Mouse (Mus musculus): ENCODE measurements around the gene Pbx1. TPM values are rescaled to one million over a fixed set of nuclear protein-coding genes. Genes with fewer than 3 reads are reported as not detected.

The Pbx1 gene
- polyA plus RNA-seq, 1 experiment from 2014 or later: 43.7 TPM

GRCm38 (mm10) chr1:168291643-168292040 lies 140.4 kb downstream of the Pbx1 start:
- H3K4me3 ChIP-seq (ENCODE audit: low read depth, low read length): no peak overlapping the region
- WGBS: 93% methylated on average over 6 of the region's 6 CpGs
- ATAC-seq (ENCODE audit: insufficient number of reproducible peaks, low FRiP score, low TSS enrichment, low read depth) (no peak), DNase-seq (ENCODE audit: low spot score) (no peak)
- H3K27ac ChIP-seq (replicated peaks; ENCODE audit: low read depth, low read length): no peak overlapping the region
- no peak overlapping the region for H3K4me2 ChIP-seq (ENCODE audit: low read depth, severe bottlenecking)
- no peaks in the 10 kb centered on the region for H3K36me3 ChIP-seq (ENCODE audit: control insufficient read depth, insufficient read depth, low read length)
- peaks cover 18% of the 10 kb centered on the region for H3K4me1 ChIP-seq (ENCODE audit: control insufficient read depth, insufficient read depth, low read length)
- no peaks in the 10 kb centered on the region for H3K27me3 ChIP-seq (ENCODE audit: control insufficient read depth, insufficient read depth, low read length)
- no peak overlapping the region for H3K9ac ChIP-seq (ENCODE audit: low read length)
- H3K9me3 ChIP-seq (ENCODE audit: control insufficient read depth, low read length): no peaks in the 10 kb centered on the region

GRCm38 (mm10) chr1:168291001-168291642 lies 140.9 kb downstream of the Pbx1 start:
- no peaks in the 10 kb centered on the region for H3K27me3 ChIP-seq (ENCODE audit: control insufficient read depth, insufficient read depth, low read length)

GRCm38 (mm10) chr1:168290236-168290985 lies 141.7 kb downstream of the Pbx1 start:
- WGBS: 83% methylated on average over 8 of the region's 8 CpGs
- no peak for DNase-seq (ENCODE audit: low spot score)
- H3K9ac ChIP-seq (ENCODE audit: low read length): no peak overlapping the region
- no peak overlapping the region for H3K4me3 ChIP-seq (ENCODE audit: low read depth, low read length)
- no peak overlapping the region for H3K27ac ChIP-seq (replicated peaks; ENCODE audit: low read depth, low read length)
- no peak overlapping the region for H3K4me2 ChIP-seq (ENCODE audit: low read depth, severe bottlenecking)
- H3K36me3 ChIP-seq (ENCODE audit: control insufficient read depth, insufficient read depth, low read length): no peaks in the 10 kb centered on the region
- no peaks in the 10 kb centered on the region for H3K27me3 ChIP-seq (ENCODE audit: control insufficient read depth, insufficient read depth, low read length)
- no peaks in the 10 kb centered on the region for H3K9me3 ChIP-seq (ENCODE audit: control insufficient read depth, low read length)
- ATAC-seq (ENCODE audit: insufficient number of reproducible peaks, low FRiP score, low TSS enrichment, low read depth): no peak
- H3K4me1 ChIP-seq (ENCODE audit: control insufficient read depth, insufficient read depth, low read length): peaks cover 19% of the 10 kb centered on the region

More at GRCm38 (mm10) chr1:168291001-168291642, 140.9 kb downstream of the Pbx1 start:
- H3K9me3 ChIP-seq (ENCODE audit: control insufficient read depth, low read length): no peaks in the 10 kb centered on the region
- WGBS: 84% methylated on average over 11 of the region's 11 CpGs
- H3K27ac ChIP-seq (replicated peaks; ENCODE audit: low read depth, low read length): no peak overlapping the region
- no peak for DNase-seq (ENCODE audit: low spot score)
- peaks cover 18% of the 10 kb centered on the region for H3K4me1 ChIP-seq (ENCODE audit: control insufficient read depth, insufficient read depth, low read length)
- no peak for ATAC-seq (ENCODE audit: insufficient number of reproducible peaks, low FRiP score, low TSS enrichment, low read depth)
- H3K9ac ChIP-seq (ENCODE audit: low read length): no peak overlapping the region
- no peaks in the 10 kb centered on the region for H3K36me3 ChIP-seq (ENCODE audit: control insufficient read depth, insufficient read depth, low read length)
- H3K4me2 ChIP-seq (ENCODE audit: low read depth, severe bottlenecking): no peak overlapping the region
- no peak overlapping the region for H3K4me3 ChIP-seq (ENCODE audit: low read depth, low read length)

- H3K4me3 ChIP-seq (ENCODE audit: low read depth, low read length): no peak overlapping the region
- H3K27me3 ChIP-seq (ENCODE audit: control insufficient read depth, insufficient read depth, low read length): no peaks in the 10 kb centered on the region
- no peaks in the 10 kb centered on the region for H3K9me3 ChIP-seq (ENCODE audit: control insufficient read depth, low read length)
- H3K4me2 ChIP-seq (ENCODE audit: low read depth, severe bottlenecking): no peak overlapping the region
- WGBS: 47% methylated on average over 10 of the region's 10 CpGs
- H3K4me1 ChIP-seq (ENCODE audit: control insufficient read depth, insufficient read depth, low read length): peaks cover 28% of the 10 kb centered on the region
- no peak overlapping the region for H3K9ac ChIP-seq (ENCODE audit: low read length)
- H3K36me3 ChIP-seq (ENCODE audit: control insufficient read depth, insufficient read depth, low read length): no peaks in the 10 kb centered on the region
- ATAC-seq (ENCODE audit: insufficient number of reproducible peaks, low FRiP score, low TSS enrichment, low read depth) (no peak), DNase-seq (ENCODE audit: low spot score) (peak; percentile 39)
- no peak overlapping the region for H3K27ac ChIP-seq (replicated peaks; ENCODE audit: low read depth, low read length)
Observed at GRCm38 (mm10) chr1:168288891-168289545, 143.1 kb downstream of the Pbx1 start.

GRCm38 (mm10) chr1:168287843-168288591 lies 144.1 kb downstream of the Pbx1 start:
- DNase-seq (ENCODE audit: low spot score) (no peak), ATAC-seq (ENCODE audit: insufficient number of reproducible peaks, low FRiP score, low TSS enrichment, low read depth) (0 out of 2 replicates have a peak, but pooled peaks have one; percentile 22)
- H3K27ac ChIP-seq (replicated peaks; ENCODE audit: low read depth, low read length): peak overlapping the region; percentile 1; the same call in 1 of the 2 replicates
- H3K4me2 ChIP-seq (ENCODE audit: low read depth, severe bottlenecking): no peak overlapping the region
- 59% methylated on average over 23 of the region's 23 CpGs for WGBS
- no peak overlapping the region for H3K9ac ChIP-seq (ENCODE audit: low read length)
- peaks cover 31% of the 10 kb centered on the region for H3K4me1 ChIP-seq (ENCODE audit: control insufficient read depth, insufficient read depth, low read length)
- no peaks in the 10 kb centered on the region for H3K36me3 ChIP-seq (ENCODE audit: control insufficient read depth, insufficient read depth, low read length)
- no peak overlapping the region for H3K4me3 ChIP-seq (ENCODE audit: low read depth, low read length)
- no peaks in the 10 kb centered on the region for H3K9me3 ChIP-seq (ENCODE audit: control insufficient read depth, low read length)
- H3K27me3 ChIP-seq (ENCODE audit: control insufficient read depth, insufficient read depth, low read length): no peaks in the 10 kb centered on the region

GRCm38 (mm10) chr1:168286862-168287650 lies 145.0 kb downstream of the Pbx1 start:
- Histone ChIP-seq H3K27me3 (ENCODE audit: control insufficient read depth, insufficient read depth, low read length) (no peaks in the 10 kb centered on the region), H3K36me3 (ENCODE audit: control insufficient read depth, insufficient read depth, low read length) (no peaks in the 10 kb centered on the region), H3K9me3 (ENCODE audit: control insufficient read depth, low read length) (no peaks in the 10 kb centered on the region), H3K27ac (replicated peaks; ENCODE audit: low read depth, low read length) (no peak overlapping the region), H3K9ac (ENCODE audit: low read length) (no peak overlapping the region), H3K4me1 (ENCODE audit: control insufficient read depth, insufficient read depth, low read length) (peaks cover 31% of the 10 kb centered on the region), H3K4me2 (ENCODE audit: low read depth, severe bottlenecking) (no peak overlapping the region), H3K4me3 (ENCODE audit: low read depth, low read length) (no peak overlapping the region)
- ATAC-seq (ENCODE audit: insufficient number of reproducible peaks, low FRiP score, low TSS enrichment, low read depth): no peak
- no peak for DNase-seq (ENCODE audit: low spot score)
- 59% methylated on average over 2 of the region's 2 CpGs for WGBS

- DNase-seq (ENCODE audit: low spot score) (peak; percentile 40), ATAC-seq (ENCODE audit: insufficient number of reproducible peaks, low FRiP score, low TSS enrichment, low read depth) (no peak)
- no peak overlapping the region for H3K27ac ChIP-seq (replicated peaks; ENCODE audit: low read depth, low read length)
- 55% methylated on average over 9 of the region's 9 CpGs for WGBS
- H3K9ac ChIP-seq (ENCODE audit: low read length): no peak overlapping the region
- no peaks in the 10 kb centered on the region for H3K36me3 ChIP-seq (ENCODE audit: control insufficient read depth, insufficient read depth, low read length)
- H3K4me1 ChIP-seq (ENCODE audit: control insufficient read depth, insufficient read depth, low read length): peaks cover 26% of the 10 kb centered on the region
- no peak overlapping the region for H3K4me3 ChIP-seq (ENCODE audit: low read depth, low read length)
- H3K9me3 ChIP-seq (ENCODE audit: control insufficient read depth, low read length): no peaks in the 10 kb centered on the region
- no peaks in the 10 kb centered on the region for H3K27me3 ChIP-seq (ENCODE audit: control insufficient read depth, insufficient read depth, low read length)
- H3K4me2 ChIP-seq (ENCODE audit: low read depth, severe bottlenecking): no peak overlapping the region
Observed at GRCm38 (mm10) chr1:168284566-168285141, 147.4 kb downstream of the Pbx1 start.
